Mouse (Mus musculus) erythroblast, adult 5-6 weeks (primary cell): ENCODE results near the gene G3bp1. TPM values are rescaled to one million over a fixed set of nuclear protein-coding genes. Genes with fewer than 3 reads are reported as not detected.
A peak's percentile ranks its signal among the peaks of the same experiment; 100 is the strongest.

Experiments used
- ATAC-seq: replicated peaks from 2 replicates; pipeline ENCODE4 v1.8.0; 2016; ENCODE audit warnings: moderate number of reproducible peaks, mild to moderate bottlenecking, moderate TSS enrichment, inconsistent platforms; ENCODE audit not compliant: poor library complexity, low FRiP score, severe bottlenecking
- total RNA-seq, 2 experiments: library from RNA; stranded (forward) in 1 of 2; stranded (reverse) in 1 of 2; fragments of 150-400 nt in 1 of 2; fragments of 200-764, 138-1000 nt in 1 of 2; gene quantifications; 2 replicates each; pipeline versions ENCODE4 v1.2.3 to v1.2.4; 2015 to 2017; ENCODE audit warnings: low replicate concordance in 2 of 2

G3bp1 gene
- total RNA-seq (2015; ENCODE audit: low replicate concordance) (13.3 and 18.2 TPM in 2 replicates), total RNA-seq (2017; ENCODE audit: low replicate concordance) (19.0 and 20.9 TPM in 2 replicates)

DNA sequence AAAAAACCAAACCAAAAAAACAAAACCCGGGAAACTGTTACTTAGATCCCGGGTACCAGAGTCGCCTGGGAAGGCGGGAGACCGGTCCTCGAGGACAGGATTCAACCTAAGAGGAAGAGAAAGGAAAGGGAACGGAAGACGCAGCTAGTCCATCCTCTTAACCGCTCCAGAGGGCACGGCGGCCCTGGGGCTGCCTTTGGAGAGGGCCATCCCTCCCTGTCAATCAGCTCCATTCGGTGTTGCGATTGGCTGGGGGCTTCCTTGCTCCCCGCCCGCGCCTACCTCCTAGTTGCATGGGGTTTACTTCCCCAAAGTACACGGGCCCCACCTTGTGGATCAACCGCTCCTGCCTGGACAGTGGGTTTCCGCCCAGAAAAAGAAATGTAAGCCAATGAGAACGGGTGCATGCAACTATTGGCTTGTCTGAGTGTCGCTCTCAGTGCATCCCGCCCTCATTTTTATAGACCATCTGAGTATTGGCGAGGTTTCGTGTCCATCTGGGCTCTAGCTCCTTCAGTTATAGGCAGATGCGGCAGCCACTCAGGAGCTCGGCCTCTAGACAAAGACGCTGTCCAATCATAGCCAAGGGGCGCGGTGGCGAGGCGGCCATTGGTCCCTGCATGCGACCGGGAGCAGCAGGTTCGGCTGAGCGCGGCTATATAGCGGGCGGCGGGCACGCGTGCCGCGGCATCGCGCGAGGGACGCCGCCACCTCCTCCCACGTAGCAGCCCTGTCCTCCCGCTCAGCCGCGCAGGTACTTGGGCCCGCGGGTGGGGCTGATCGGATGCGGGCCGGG, at the start of gene G3bp1:
G3bp1 (plus strand) TSS at position 638 of the 796 bp plus-strand sequence.
- ATAC-seq, result peak; percentile 91

DNA sequence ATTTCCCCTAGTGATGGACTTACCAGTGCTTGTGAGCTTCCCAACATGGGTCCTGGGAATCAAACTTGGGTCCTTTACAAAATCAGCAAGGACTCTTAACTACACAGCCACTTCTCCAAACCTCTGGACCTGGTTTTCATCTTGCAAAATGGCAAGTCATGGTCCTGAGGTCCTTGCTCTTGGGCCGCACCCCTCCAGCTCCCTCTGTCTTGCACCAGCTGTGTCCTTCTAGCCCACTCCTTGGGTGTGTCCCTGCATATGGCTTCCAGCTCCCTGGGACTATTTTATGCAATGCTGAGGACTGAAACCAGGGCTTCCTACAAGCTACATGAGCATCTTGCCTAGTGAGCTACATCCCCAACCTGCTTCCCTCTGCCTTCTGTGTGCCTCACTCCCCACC, 46.5 kb upstream of the G3bp1 start, which contains the start of gene Sparc:
Sparc (minus strand) TSS at position 206 of the 400 bp plus-strand sequence.
- no peak for ATAC-seq

DNA sequence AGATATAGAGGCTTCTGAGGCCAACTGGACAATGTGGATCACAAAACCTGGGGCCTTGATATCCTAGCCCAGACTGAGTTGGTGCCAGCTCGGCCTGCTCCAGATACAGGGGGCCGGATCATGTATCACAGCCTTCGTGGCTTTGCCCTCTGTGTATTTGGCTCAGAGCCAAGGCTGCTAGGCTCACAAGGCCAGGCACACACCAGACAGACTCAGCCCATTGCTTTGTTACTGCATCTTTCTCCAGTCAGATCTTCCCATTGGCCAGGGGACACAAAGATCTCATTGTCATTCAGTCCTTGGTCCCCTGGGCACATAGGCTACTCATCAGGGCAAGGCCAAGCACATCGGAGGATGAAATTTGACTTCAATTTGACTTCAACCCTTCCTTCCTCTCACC, 45.7 kb upstream of the G3bp1 start:
- ATAC-seq, result no peak

DNA sequence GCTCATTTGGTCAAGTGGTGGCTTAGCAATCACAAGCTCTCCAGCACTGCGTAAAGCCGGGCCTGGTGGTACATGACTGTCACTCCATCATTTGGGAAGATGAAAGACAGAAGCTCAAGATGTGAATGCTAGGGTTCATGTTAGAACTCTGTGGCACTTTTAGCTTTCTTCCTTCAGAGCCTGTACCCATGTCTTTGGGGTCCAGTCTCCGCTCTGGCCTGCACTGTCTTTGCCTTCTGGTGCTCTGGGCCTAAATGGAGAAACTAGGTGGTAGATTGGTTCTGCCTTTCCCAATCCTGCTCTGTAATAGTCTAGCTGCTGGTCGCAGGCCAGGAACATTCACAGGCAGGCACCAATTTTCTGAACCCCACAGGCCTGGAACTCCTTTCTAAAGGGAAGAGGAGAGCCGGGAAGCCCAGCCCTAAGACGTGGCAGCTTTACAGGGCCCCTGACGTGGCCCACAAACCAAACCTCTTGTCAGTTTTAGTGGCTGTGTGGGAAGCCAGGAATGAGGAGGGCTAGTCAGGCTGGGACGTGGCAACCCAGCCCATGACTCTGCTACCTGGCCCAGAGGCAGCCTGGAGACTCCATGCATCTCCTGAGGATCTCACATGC, 44.6 kb upstream of the G3bp1 start:
- ATAC-seq, result no peak

DNA sequence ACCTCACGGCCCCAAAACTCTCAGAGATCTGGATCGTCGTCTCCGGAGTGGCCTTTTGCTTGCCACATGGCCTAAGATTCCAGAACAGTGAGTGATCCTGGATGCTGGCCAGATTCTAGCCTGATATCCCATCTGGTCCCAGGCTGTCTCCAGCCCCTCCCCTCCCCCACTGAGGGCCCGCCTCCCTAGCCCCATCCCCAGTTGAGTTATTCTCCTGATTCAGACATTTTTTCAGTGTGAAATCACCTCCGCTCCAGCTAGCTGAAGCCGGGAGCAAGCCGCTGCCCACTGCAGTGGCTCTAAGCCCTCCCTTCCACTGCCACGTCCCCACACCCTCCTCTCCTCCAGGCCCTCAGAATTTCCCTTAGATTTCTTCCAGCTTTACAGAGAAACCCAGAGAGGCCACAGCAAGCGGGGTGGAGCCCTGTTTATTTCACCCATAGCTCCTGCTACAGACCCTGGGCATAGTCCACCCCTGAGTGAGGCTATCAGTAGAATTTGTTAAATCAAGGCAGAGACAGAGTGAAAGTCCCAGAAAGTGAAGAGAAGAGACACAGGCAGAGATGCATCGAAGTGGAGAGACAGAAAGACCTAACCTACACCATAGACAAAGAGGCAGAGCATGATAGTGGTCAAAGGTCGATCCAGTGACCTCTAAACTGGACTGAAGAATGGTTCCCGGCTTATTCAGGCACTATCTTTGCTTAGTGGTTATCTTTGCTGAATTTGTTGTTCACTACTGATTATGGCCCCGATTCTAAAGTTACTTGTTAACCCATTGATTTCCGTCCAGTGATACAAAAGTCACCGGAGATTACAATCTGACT, 41.1 kb upstream of the G3bp1 start:
- ATAC-seq, result no peak

DNA sequence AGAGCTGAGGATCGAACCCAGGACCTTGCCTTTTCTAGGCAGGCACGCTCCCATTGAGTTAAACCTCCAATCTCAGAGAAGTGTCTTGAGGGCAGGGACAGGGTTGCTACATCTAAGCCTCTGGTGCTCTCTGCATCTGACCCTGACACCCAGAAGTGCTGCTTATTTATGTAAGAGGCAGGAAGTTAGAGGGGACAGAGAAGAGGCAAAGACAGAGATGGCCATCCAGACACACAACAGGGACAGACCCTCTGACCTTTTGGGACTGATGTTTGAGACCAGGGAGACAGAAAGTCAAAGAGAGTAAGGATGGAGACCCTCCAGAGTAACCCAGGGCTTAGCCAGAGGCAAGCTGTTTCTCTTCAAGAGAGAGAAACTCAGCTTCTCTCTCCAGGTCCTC, 39.5 kb upstream of the G3bp1 start:
- no peak for ATAC-seq

GRCm38 (mm10) chr11:55432981-55433380, 36.5 kb upstream of the G3bp1 start:
- ATAC-seq, result no peak

DNA sequence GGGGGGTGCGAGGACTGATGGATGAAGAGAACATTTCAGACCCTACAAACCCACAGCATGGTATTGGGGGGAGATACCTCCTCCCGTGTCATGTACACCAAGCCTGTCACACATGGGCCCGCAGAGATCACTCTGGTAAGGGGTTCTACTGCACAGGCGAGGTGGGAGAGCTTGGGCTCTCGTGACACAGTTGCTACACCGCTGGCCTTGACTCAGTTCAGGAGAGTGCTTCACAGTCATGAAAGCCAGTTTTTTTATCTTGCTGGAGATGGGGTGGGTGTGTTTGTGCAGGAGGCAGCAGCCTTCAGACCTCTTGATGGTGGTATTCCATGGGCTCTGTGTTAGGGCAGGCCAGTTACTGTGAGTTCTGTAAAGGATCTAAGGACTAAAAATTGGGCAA, 33.4 kb upstream of the G3bp1 start:
- no peak for ATAC-seq

GRCm38 (mm10) chr11:55438031-55438430, 31.5 kb upstream of the G3bp1 start:
- no peak for ATAC-seq

DNA sequence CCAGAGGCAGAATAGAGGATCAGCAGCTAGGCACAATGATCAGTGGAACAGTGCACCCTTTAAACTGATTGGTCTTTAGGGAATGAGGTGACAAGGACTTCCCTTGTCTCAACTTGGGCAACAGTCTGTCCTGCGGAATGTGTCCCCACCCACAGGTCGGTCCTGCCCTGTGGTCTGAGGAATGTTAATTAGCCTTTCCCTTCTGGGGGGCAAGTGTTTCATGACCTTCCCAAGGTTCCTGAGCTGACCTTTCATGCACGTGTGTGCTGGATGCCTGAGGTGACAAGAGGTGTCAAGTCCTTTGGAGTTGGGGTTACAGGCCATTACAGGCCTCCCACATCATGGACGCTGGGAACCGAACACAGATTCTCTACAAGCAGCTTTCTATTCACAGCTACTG, 29.8 kb upstream of the G3bp1 start:
- ATAC-seq, result no peak

DNA sequence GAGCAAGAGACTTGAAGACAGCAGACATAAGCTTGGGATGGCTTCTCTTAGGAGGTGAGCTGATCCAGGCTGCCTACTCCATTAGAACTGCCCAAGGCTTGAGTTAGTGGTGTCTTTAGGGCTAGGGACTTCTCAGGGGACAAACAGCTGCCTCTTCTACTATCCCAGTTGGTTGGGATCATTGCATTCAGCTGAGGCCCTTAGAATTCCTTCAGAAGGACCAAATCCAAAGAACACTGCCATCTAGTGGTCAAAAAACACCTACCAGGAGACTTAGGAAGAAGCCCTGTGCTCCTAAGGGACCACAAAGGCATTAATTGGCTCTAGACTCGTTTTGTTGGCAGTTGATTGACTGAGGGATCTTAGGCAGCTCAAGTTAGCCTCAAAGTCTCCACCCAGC, 24.7 kb upstream of the G3bp1 start:
- ATAC-seq, result peak; percentile 65

DNA sequence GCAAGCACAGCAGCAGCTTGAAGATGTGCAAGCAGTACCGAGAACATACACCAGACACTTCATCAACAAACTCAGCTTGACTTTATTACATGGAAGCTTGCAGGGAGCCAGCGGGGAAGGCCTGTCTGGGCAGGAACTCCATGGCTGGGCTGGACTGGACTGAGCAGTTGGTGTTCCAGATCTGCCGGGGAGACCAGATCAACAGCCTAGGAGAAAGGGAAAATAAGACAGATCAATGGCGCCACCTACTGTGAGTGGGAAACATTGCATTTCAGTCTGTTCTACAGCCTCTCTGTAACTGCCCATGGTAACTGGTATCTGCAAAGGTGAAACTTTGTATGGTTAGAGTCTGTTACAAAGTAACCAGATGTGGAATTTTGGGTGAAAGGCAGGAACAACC, 22.9 kb upstream of the G3bp1 start:
- ATAC-seq, result peak; percentile 80

DNA sequence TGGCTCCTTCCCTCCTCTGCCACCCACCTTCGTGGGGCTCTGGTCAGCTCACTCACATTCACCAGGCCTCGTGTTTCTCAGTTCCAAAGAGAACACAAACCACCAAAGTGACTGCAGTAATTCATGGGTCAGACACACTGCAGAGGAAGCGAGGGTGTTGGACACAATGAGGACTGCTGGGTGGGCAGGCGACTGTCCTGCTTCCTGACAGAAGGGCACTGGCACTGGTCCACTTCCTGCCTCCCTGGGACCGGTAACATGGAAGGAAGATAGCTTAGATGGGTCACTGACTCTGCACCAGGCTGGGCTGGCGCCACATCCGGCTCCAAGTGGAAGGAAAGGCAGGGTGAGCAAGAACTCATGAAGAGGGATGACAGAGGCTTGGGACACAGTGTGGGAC, 20.0 kb upstream of the G3bp1 start:
- no peak for ATAC-seq

DNA sequence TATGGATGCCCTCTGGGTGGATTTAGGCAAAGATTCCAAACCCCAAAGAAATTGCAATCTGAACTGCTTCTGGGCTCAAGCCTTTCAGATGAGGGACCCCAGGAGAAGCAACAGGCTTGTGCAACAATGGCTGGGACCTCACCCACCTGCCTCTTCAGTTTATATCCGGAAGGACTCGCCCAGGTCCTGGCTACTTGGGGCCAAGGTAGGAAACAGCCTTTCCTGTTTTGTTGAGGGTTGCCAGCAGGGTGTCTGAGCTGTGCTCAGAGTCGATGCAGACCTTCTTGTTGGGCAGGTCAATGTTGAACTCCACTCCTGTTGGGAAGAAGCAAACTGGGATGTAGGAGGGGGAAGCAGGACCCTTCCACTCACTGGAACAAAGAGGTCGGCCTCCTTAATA, 19.2 kb upstream of the G3bp1 start:
- no peak for ATAC-seq

GRCm38 (mm10) chr11:55453640-55454039, 15.8 kb upstream of the G3bp1 start:
- ATAC-seq, result no peak

GRCm38 (mm10) chr11:55455166-55455565, 14.3 kb upstream of the G3bp1 start:
- ATAC-seq, result no peak

GRCm38 (mm10) chr11:55458501-55458900, 11.0 kb upstream of the G3bp1 start:
- ATAC-seq, result no peak

DNA sequence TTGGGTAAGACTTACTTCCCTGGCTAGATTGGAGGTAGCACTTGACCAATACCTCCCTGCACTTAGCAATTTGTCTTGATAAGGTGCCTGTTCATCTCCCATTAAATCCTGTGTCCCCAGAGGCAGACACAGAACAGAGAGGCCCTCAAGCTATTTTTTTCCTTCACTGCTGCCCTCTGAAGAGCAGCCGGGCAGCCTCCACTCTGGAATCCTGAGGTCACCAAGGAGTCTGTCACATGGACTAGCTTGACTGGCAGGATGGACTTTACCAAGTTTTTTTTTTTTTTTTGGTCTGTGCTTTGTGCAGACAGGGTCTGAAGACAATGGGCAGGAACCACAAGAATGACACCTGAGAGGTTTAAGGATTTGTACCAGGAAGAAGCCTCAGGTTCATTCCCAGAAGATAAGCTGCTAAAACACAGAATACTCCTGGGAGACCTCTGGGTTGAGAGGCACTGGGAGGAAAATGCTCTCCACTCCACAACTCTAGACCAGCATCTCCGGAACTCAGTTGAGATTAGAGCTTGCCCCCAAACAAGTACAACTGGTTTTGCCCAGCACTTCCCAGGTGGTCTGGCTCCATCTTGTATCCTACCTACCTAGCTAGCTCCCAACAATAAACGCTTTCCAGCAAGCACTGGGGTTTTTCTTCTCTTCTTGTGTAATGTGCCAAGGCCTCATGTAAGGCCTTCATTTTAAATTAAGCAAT, 9.5 kb upstream of the G3bp1 start:
- no peak for ATAC-seq

DNA sequence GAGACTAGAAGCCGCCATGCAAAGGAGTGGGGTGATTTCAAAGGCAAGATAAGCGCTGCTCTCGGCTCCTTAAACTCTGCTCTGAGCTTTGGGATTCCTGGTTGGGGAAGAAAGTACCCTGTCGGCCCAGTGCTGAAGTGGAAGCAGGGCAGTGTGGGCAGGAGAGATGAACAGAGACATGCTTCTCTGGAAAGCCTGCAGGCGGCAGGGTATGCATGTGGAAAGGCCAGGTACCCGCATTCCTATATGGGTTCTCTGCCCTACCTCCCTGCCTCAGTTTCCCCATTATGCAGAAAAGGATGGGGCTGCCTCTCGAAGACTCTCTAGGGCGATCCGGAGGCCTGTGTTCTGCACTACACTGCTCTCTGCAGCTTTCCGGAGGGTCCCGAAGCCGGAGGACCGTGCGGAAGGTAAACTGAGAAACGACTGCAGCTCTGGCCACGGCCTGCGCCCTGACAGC, 8.9 kb upstream of the G3bp1 start:
- peak; percentile 40 for ATAC-seq
